Mouse (Mus musculus): ENCODE measurements around the gene Ddx6.

The Ddx6 gene

GRCm38 (mm10) chr9:44643103-44643502 lies 38.4 kb downstream of the Ddx6 start:
- DNase-seq, result no peak

GRCm38 (mm10) chr9:44644186-44644585 lies 39.5 kb downstream of the Ddx6 start:
- DNase-seq, result no peak

- DNase-seq, result peak; percentile 57 to 77
These were observed 40.8 kb downstream of the Ddx6 start for GRCm38 (mm10) chr9:44645481-44645880.

GRCm38 (mm10) chr9:44645924-44646323 lies 41.2 kb downstream of the Ddx6 start:
- DNase-seq, result no peak

GRCm38 (mm10) chr9:44646366-44646765 lies 41.7 kb downstream of the Ddx6 start:
- no peak for DNase-seq

GRCm38 (mm10) chr9:44647026-44647425 lies 42.3 kb downstream of the Ddx6 start:
- no peak for DNase-seq

- DNase-seq, result no peak
These were observed 43.0 kb downstream of the Ddx6 start for GRCm38 (mm10) chr9:44647656-44648055.

GRCm38 (mm10) chr9:44648881-44649281 lies 44.2 kb downstream of the Ddx6 start:
- no peak for DNase-seq

GRCm38 (mm10) chr9:44652027-44652426 lies 47.3 kb downstream of the Ddx6 start:
- DNase-seq, result peak; percentile 80 to 88

GRCm38 (mm10) chr9:44653896-44654295 lies 49.2 kb downstream of the Ddx6 start:
- DNase-seq, result no peak

- peak; percentile 60 to 76 for DNase-seq
These were observed 50.7 kb downstream of the Ddx6 start for GRCm38 (mm10) chr9:44655098-44656066.

- DNase-seq, result no peak
These were observed 59.0 kb downstream of the Ddx6 start for GRCm38 (mm10) chr9:44663706-44664105.

GRCm38 (mm10) chr9:44671416-44671815 lies 66.7 kb downstream of the Ddx6 start:
- DNase-seq, result no peak

GRCm38 (mm10) chr9:44672291-44672865 lies 67.7 kb downstream of the Ddx6 start:
- no peak for DNase-seq

- DNase-seq, result no peak
These were observed 68.3 kb downstream of the Ddx6 start, which contains the start of gene Treh for GRCm38 (mm10) chr9:44673005-44673404. Gene Treh (plus strand): TSS chr9:44673233.

GRCm38 (mm10) chr9:44678288-44678871 lies 73.7 kb downstream of the Ddx6 start:
- DNase-seq, result no peak

GRCm38 (mm10) chr9:44679565-44679964 lies 74.9 kb downstream of the Ddx6 start:
- DNase-seq, result no peak

- no peak for DNase-seq
These were observed 78.4 kb downstream of the Ddx6 start for GRCm38 (mm10) chr9:44683046-44683445.

GRCm38 (mm10) chr9:44685346-44686330 lies 80.9 kb downstream of the Ddx6 start:
- peak; percentile 81 to 85 for DNase-seq

- DNase-seq, result no peak
These were observed 81.9 kb downstream of the Ddx6 start for GRCm38 (mm10) chr9:44686638-44687037.

- no peak for DNase-seq
These were observed 83.3 kb downstream of the Ddx6 start for GRCm38 (mm10) chr9:44688013-44688412.

Measured in cerebellum, postnatal 25 days (tissue).